Mouse (Mus musculus) intestine, embryonic 16.5 days (tissue): ENCODE data around the gene Slc9a2. TPM values are rescaled to one million over a fixed set of nuclear protein-coding genes. Genes with fewer than 3 reads are reported as not detected.

Experiments used
- ATAC-seq: fragments of 200-750 bp; cut with Nextera tagmentation; 2 replicates; pipeline ENCODE4 v1.8.0; 2017; ENCODE audit warnings: moderate TSS enrichment, moderate library complexity
- H3K27ac ChIP-seq: fragments of 300-500 bp; sonication (generic); 2 replicates; pipeline ENCODE4 v1.5.1; 2014; ENCODE audit warnings: mild to moderate bottlenecking, low read length
- H3K27me3 ChIP-seq: fragments of 300-500 bp; sonication (generic); replicated peaks from 2 replicates; pipeline ENCODE4 v1.6.1; 2014; ENCODE audit warnings: low read length, control low read depth, mixed read lengths; ENCODE audit not compliant: control insufficient read depth, insufficient read depth
- H3K36me3 ChIP-seq: fragments of 300-500 bp; sonication (generic); 2 replicates; pipeline ENCODE4 v1.6.1; 2014; ENCODE audit warnings: low read length, control low read depth; ENCODE audit not compliant: control insufficient read depth, insufficient read depth
- H3K4me1 ChIP-seq: fragments of 300-500 bp; sonication (generic); 2 replicates; pipeline ENCODE4 v1.6.1; 2014; ENCODE audit warnings: low read length, control low read depth, mixed read lengths; ENCODE audit not compliant: control insufficient read depth, insufficient read depth
- H3K4me2 ChIP-seq: fragments of 300-500 bp; sonication (generic); 2 replicates; pipeline ENCODE4 v1.6.1; 2014; ENCODE audit warnings: low read depth, low read length, control low read depth
- H3K4me3 ChIP-seq: fragments of 300-500 bp; sonication (generic); 2 replicates; pipeline ENCODE4 v1.5.1; 2014; ENCODE audit warnings: mild to moderate bottlenecking, low read length
- H3K9ac ChIP-seq: fragments of 300-500 bp; sonication (generic); 2 replicates; pipeline ENCODE4 v1.6.1; 2014; ENCODE audit warnings: low read depth, low read length
- H3K9me3 ChIP-seq: fragments of 300-500 bp; sonication (generic); 2 replicates; pipeline ENCODE4 v1.6.1; 2016; ENCODE audit warnings: low read length, control low read depth; ENCODE audit not compliant: control insufficient read depth
- WGBS: fragments of 180-500 bp; shearing (Covaris S2); extraction: QIAGEN DNeasy Blood & Tissue Kit; methylation state at CpG from one replicate; pipeline ENCODE4 v1.1.7; 2014; 5-methylcytosine and 5-hydroxymethylcytosine counted together
- polyA plus RNA-seq: library from polyadenylated mRNA; unstranded; fragments of >200 nt; fragmentation: Nextera tagmentation; extraction: Ambion mirVana; gene quantifications from 2 replicates; pipeline ENCODE4 v1.2.1, GENCODE M21; 2015

Slc9a2 gene
- polyA plus RNA-seq, 1 experiment from 2014 or later = 0.51 TPM

DNA sequence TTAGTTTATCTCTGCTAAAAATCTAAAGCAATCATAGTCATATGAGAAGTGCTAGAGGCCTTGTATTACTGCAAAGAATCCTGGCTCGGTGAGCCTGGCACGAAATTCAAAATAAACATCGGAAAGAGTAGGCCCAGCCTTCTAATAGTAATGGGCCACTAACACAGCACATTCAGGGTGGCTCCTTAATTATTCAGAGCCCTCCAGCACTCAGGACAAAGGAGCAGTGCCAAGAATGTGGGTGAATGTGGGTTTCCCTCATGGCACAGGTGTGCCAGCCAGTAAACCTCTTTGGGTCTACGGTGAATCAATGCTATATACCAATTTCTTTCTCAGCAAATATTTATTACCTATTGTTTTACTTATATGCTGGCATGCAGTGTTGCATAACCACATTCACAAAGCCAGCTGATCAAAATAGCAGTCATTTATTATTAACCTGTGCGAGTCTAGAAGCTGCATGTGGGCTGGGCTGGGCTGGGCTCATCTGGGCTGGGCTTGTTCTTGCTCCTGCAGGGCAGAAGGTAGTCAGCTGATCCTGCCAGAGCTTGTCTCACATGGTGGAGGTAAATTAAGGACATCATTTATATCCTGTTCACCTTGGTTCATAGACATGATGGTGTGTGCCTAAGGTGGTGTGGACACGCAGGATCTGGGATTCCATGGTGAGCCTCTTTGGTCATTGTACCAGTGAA is 79.5 kb downstream of the Slc9a2 start:
- ATAC-seq = peak; percentile 67
- Histone ChIP-seq H3K9me3 (no peaks in the 10 kb centered on the region), H3K9ac (no peak overlapping the region), H3K4me1 (no peaks in the 10 kb centered on the region), H3K27ac (no peak overlapping the region), H3K27me3 (no peaks in the 10 kb centered on the region; the same call in 1 of the 2 replicates), H3K36me3 (no peaks in the 10 kb centered on the region), H3K4me2 (no peak overlapping the region), H3K4me3 (no peak overlapping the region)
- 69% methylated on average over 6 of the region's 6 CpGs for WGBS

DNA sequence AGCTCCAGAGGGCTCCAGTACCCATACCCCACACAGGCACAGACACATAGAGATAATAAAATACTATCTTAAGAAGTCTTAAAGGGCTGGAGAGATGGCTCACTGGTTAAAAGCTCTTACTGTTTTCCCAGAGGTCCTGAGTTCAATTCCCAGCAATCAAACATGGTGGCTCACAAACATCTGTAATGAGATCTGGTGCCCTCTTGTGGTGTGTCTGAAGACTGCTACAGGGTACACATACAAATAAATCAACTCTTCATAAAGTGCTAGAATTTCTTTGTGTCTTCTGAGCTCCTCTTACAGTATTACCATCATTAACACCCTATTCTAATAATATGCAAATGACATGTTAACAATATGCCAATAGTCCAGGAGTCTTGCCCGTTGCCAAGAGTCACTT is 83.7 kb downstream of the Slc9a2 start:
- Histone ChIP-seq H3K9me3 (no peaks in the 10 kb centered on the region), H3K27me3 (no peaks in the 10 kb centered on the region), H3K27ac (no peak overlapping the region), H3K4me2 (no peak overlapping the region), H3K4me3 (no peak overlapping the region), H3K4me1 (no peaks in the 10 kb centered on the region), H3K9ac (no peak overlapping the region), H3K36me3 (no peaks in the 10 kb centered on the region)
- 92% methylated on average over 1 of the region's 1 CpGs for WGBS
- ATAC-seq = no peak

- peak overlapping the region; percentile 26 for H3K4me2 ChIP-seq
- H3K9me3 ChIP-seq = no peaks in the 10 kb centered on the region
- no peaks in the 10 kb centered on the region for H3K4me1 ChIP-seq
- H3K27ac ChIP-seq = no peak overlapping the region
- 40% methylated on average over 15 of the region's 15 CpGs for WGBS
- no peak overlapping the region for H3K9ac ChIP-seq
- H3K4me3 ChIP-seq = no peak overlapping the region
- H3K36me3 ChIP-seq = no peaks in the 10 kb centered on the region
- H3K27me3 ChIP-seq = no peaks in the 10 kb centered on the region
- ATAC-seq = peak; percentile 94
These were observed 84.4 kb downstream of the Slc9a2 start for GRCm38 (mm10) chr1:40764701-40765275.

DNA sequence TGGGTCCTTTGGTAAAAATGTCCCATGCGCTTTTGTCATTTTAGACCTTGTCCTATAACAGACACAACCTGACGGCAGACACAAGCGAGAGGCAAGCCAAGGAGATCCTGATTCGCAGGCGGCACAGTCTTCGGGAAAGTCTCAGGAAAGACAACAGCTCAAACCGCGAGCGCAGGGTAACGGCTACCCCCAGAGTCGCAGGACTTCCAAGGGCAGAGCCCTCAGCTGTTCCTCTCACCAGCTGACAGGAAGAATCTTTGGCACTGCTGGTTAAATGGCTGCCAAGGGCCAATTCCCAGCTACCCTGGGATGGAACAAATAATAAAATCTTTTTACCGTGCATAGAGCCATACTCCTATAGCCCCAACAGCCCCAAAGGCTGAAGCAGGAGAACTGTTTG is 85.1 kb downstream of the Slc9a2 start:
- no peaks in the 10 kb centered on the region for H3K27me3 ChIP-seq
- ATAC-seq = no peak
- H3K4me1 ChIP-seq = no peaks in the 10 kb centered on the region
- no peak overlapping the region for H3K27ac ChIP-seq
- no peaks in the 10 kb centered on the region for H3K9me3 ChIP-seq
- H3K4me2 ChIP-seq = no peak overlapping the region
- WGBS = 81% methylated on average over 12 of the region's 12 CpGs
- no peak overlapping the region for H3K4me3 ChIP-seq
- H3K9ac ChIP-seq = no peak overlapping the region
- H3K36me3 ChIP-seq = no peaks in the 10 kb centered on the region

DNA sequence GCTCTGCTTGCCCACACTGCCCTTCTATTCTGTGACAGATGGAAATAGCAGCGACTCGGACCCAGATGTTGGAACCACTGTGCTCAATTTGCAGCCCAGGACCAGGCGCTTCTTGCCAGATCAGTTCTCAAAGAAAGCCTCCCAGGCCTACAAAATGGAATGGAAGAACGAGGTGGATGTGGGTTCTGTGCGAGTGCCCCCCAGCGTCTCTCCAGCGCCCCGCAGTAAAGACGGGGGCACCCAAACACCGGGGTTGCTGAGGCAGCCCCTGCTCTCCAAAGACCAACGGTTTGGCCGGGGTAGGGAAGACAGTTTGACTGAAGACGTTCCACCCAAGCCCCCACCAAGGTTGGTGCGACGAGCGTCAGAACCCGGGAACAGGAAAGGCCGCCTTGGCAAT is 87.2 kb downstream of the Slc9a2 start:
- Histone ChIP-seq H3K4me1 (no peaks in the 10 kb centered on the region), H3K27ac (no peak overlapping the region), H3K9ac (no peak overlapping the region), H3K4me2 (no peak overlapping the region), H3K9me3 (no peaks in the 10 kb centered on the region), H3K36me3 (no peaks in the 10 kb centered on the region), H3K4me3 (no peak overlapping the region), H3K27me3 (no peaks in the 10 kb centered on the region)
- 84% methylated on average over 18 of the region's 18 CpGs for WGBS
- no peak for ATAC-seq

DNA sequence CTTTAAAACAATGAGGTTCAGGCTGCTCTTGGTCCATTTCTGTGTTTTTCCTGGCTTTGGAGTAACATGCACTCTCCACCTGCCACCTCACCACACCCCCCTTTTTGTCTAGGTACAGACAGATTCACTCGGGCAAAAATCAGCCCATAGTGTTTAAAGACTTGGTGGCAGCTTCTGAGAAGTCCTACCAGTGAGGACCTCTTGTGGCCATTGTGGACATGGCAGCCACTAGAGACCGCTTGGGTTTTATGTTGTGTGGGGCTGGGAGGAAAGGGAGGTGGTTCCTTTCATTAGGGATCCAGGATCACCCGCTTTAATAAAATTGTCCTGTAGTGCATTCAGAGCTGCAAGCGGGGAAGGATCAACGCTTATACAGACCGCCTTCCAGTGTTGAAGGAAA is 88.2 kb downstream of the Slc9a2 start:
- Histone ChIP-seq H3K36me3 (no peaks in the 10 kb centered on the region; the same call in 1 of the 2 replicates), H3K27me3 (no peaks in the 10 kb centered on the region), H3K9me3 (no peaks in the 10 kb centered on the region), H3K4me1 (no peaks in the 10 kb centered on the region), H3K4me3 (no peak overlapping the region), H3K27ac (no peak overlapping the region), H3K4me2 (no peak overlapping the region), H3K9ac (no peak overlapping the region)
- WGBS = 38% methylated on average over 6 of the region's 6 CpGs
- no peak for ATAC-seq

DNA sequence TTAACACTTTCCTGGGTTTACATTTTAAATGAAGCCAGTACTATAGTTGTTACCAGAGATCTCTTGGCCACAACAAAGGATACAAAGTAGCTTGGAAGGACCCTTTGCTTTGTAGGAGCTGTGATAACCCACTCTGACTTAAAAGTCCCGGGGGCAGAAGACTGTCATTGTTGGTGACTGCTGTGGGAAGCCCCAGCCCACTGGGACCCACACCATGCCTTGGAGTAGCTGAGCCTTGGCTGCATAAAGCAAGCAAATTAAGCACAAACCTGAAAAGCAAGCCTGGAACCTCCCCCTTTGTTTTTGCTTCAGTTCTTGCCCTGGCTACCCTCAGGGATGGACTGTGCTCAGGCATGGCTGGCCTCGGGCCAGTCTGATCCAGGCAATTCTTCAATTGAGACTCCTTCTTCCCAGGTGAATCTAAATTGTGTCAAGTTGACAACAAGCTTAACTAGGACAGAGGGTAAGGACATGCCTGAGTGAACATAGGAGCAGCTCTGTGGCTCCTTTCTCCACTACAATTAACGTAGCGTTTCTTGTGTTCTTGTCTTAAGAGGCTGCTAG is 89.0 kb downstream of the Slc9a2 start:
- no peaks in the 10 kb centered on the region for H3K9me3 ChIP-seq
- H3K4me1 ChIP-seq = no peaks in the 10 kb centered on the region
- no peak overlapping the region for H3K4me3 ChIP-seq
- no peaks in the 10 kb centered on the region; the same call in 1 of the 2 replicates for H3K36me3 ChIP-seq
- H3K27me3 ChIP-seq = no peaks in the 10 kb centered on the region
- ATAC-seq = no peak
- H3K4me2 ChIP-seq = no peak overlapping the region
- WGBS = 72% methylated on average over 4 of the region's 4 CpGs
- no peak overlapping the region for H3K27ac ChIP-seq
- no peak overlapping the region for H3K9ac ChIP-seq

DNA sequence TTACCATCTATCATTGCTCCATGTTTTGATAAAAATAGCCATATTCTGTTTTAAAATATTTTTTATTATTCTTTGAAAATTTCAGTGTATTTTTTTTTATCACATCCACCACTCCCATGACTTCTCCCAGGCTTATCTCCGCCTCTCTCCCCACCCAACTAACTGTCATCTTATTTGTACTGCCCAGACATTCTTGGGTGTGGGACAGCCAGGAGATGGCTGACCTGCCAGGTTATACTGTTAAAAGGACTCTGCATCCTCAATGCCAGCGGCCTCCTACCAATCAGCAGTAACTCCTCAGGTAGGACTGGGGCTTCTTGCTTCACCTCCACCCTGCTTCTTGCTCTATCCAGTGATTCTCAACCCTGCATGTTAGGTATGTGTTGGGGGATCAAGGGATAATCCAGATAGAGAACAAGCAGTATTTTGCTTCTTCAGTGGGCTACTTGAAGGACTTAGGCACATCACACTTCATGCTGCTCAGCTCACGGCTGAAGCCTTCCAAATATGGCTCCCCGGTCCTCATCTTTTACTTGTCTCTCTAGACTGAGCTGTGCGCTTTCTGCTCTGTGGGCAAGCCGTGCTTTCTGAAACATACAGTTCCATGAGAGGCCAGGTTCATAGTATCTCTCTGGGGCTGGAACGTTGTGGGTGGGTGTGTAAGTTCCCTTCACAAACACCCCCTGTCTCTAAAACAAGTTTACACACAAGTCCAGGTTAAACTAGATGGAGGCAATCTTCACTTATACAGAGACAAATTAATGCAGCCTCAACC is 91.0 kb downstream of the Slc9a2 start:
- Histone ChIP-seq H3K27me3 (no peaks in the 10 kb centered on the region), H3K4me3 (no peak overlapping the region), H3K9ac (no peak overlapping the region), H3K27ac (no peak overlapping the region), H3K4me2 (no peak overlapping the region), H3K36me3 (no peaks in the 10 kb centered on the region; the same call in 1 of the 2 replicates), H3K4me1 (no peaks in the 10 kb centered on the region), H3K9me3 (no peaks in the 10 kb centered on the region)
- ATAC-seq = no peak
- 87% methylated on average over 7 of the region's 7 CpGs for WGBS

- no peak overlapping the region for H3K27ac ChIP-seq
These were observed 92.9 kb downstream of the Slc9a2 start for GRCm38 (mm10) chr1:40773234-40773633.

More at GRCm38 (mm10) chr1:40773234-40773633, 92.9 kb downstream of the Slc9a2 start:
- H3K9ac ChIP-seq = no peak overlapping the region
- ATAC-seq = no peak
- H3K9me3 ChIP-seq = no peaks in the 10 kb centered on the region
- H3K4me1 ChIP-seq = peaks cover 4% of the 10 kb centered on the region; the same call in 1 of the 2 replicates
- no peaks in the 10 kb centered on the region for H3K27me3 ChIP-seq
- no peaks in the 10 kb centered on the region; the same call in 1 of the 2 replicates for H3K36me3 ChIP-seq
- 78% methylated on average over 5 of the region's 5 CpGs for WGBS
- H3K4me3 ChIP-seq = no peak overlapping the region
- no peak overlapping the region for H3K4me2 ChIP-seq
